Mouse (Mus musculus) heart, postnatal 0 days (tissue): ENCODE measurements at regions not wholly inside any gene's neighbourhood (a gene's known extent, or its start where the extent isn't known, plus 50 kb on each side); places are given as distances from the start of the nearest gene placed in this dataset.

Experiments
- ATAC-seq: fragments of 200-750 bp; cut with Nextera tagmentation; 2 replicates; pipeline ENCODE4 v1.8.0; 2017; ENCODE audit warnings: low read depth, moderate number of reproducible peaks, moderate library complexity; ENCODE audit not compliant: insufficient read depth
- DNase-seq: peaks from one replicate; pipeline ENCODE4 v3.0.0-alpha.2; 2016; ENCODE audit warnings: low spot score
- H3K27ac ChIP-seq: fragments of 300-500 bp; sonication (generic); 2 replicates; pipeline ENCODE4 v1.5.1; 2014; ENCODE audit warnings: low read depth, mild to moderate bottlenecking
- H3K27me3 ChIP-seq: fragments of 300-500 bp; sonication (generic); 2 replicates; pipeline ENCODE4 v1.6.1; 2014; ENCODE audit warnings: low read length, mixed read lengths; ENCODE audit not compliant: control insufficient read depth, insufficient read depth
- H3K36me3 ChIP-seq: fragments of 300-500 bp; sonication (generic); replicated peaks from 2 replicates; pipeline ENCODE4 v1.6.1; 2014; ENCODE audit warnings: low read length, mixed read lengths; ENCODE audit not compliant: control insufficient read depth, insufficient read depth
- H3K4me1 ChIP-seq: fragments of 300-500 bp; sonication (generic); 2 replicates; pipeline ENCODE4 v1.6.1; 2014; ENCODE audit warnings: antibody characterized with exemption; ENCODE audit not compliant: control insufficient read depth, insufficient read depth
- H3K4me2 ChIP-seq: fragments of 300-500 bp; sonication (generic); 2 replicates; pipeline ENCODE4 v1.6.1; 2014; ENCODE audit warnings: low read depth, mild to moderate bottlenecking, low read length, moderate library complexity
- H3K4me3 ChIP-seq: fragments of 300-500 bp; sonication (generic); 2 replicates; pipeline ENCODE4 v1.5.1; 2014; ENCODE audit warnings: low read depth, low read length
- H3K9ac ChIP-seq: fragments of 300-500 bp; sonication (generic); replicated peaks from 2 replicates; pipeline ENCODE4 v1.6.1; 2014; ENCODE audit warnings: low read depth, low read length, mixed read lengths
- H3K9me3 ChIP-seq: fragments of 300-500 bp; sonication (generic); replicated peaks from 2 replicates; pipeline ENCODE4 v1.6.1; 2016; ENCODE audit warnings: low read length; ENCODE audit not compliant: control insufficient read depth
- CTCF ChIP-seq: IDR thresholded peaks from 2 replicates; pipeline ENCODE4 v1.5.1; 2016; ENCODE audit warnings: antibody characterized with exemption, control low read depth, low read depth
- EP300 ChIP-seq: IDR thresholded peaks from 2 replicates; pipeline ENCODE4 v1.6.1; 2016; ENCODE audit warnings: antibody characterized with exemption, low read depth
- WGBS: fragments of 180-500 bp; shearing (Covaris S2); extraction: QIAGEN DNeasy Blood & Tissue Kit; methylation state at CpG from one replicate; pipeline ENCODE4 v1.1.7; 2014; 5-methylcytosine and 5-hydroxymethylcytosine counted together

DNA sequence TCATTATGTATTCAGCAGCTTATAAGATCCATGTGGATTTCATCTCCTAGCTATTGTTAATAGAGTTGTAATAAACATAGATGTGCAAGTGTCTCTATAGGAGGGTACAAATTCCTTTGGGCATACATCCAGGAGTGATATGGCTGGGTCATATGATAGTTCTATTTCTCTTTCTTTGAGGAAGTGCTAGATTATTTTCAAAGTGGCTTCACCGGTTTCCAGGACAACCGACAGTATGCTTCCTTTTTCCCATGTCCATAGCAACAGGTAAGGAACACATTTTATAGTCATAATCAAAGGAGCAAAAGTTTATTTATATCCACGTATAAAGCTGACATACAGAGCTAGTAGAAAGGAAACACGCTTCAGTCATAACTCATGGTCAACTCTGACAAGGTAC is 710.2 kb upstream of the Tenm4 start:
- ATAC-seq, result no peak
- 76% methylated on average over 4 of the region's 4 CpGs for WGBS

DNA sequence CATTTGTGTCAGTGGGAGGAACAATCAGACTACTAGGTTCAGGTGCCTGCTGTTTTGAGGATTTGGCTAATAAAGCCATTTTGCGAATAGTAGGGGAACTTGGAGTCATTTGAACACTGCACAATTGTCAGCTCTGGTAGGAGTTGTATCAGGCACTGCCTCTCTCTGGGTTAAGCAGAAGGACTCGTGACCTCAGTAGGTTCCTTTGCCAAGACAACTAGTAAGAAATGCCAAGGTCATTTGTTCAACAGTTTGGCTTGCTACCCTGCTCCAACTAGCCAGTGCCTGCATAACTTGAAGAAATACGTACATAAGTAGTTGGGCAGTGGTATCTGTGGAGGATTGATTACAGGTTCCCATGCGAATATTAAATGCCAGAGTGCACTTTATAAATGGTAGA is 705.5 kb upstream of the Tenm4 start:
- TF ChIP-seq CTCF, result no peak
- no peak for TF ChIP-seq EP300
- Histone ChIP-seq H3K9ac (no peak overlapping the region), H3K4me1 (no peaks in the 10 kb centered on the region), H3K4me3 (no peak overlapping the region), H3K27me3 (no peaks in the 10 kb centered on the region), H3K27ac (no peak overlapping the region), H3K36me3 (no peaks in the 10 kb centered on the region), H3K4me2 (no peak overlapping the region), H3K9me3 (no peaks in the 10 kb centered on the region)
- no peak for DNase-seq
- whole genome bisulfite sequencing, result 72% methylated on average over 4 of the region's 4 CpGs
- ATAC-seq, result no peak

More for the DNA sequence above, 710.2 kb upstream of the Tenm4 start:
- no peak overlapping the region for H3K27ac ChIP-seq
- H3K4me2 ChIP-seq, result no peak overlapping the region
- no peaks in the 10 kb centered on the region for H3K36me3 ChIP-seq
- no peaks in the 10 kb centered on the region for H3K4me1 ChIP-seq
- H3K27me3 ChIP-seq, result no peaks in the 10 kb centered on the region
- no peak for TF ChIP-seq EP300
- no peak for TF ChIP-seq CTCF
- DNase-seq, result no peak
- no peaks in the 10 kb centered on the region for H3K9me3 ChIP-seq
- H3K4me3 ChIP-seq, result no peak overlapping the region
- no peak overlapping the region for H3K9ac ChIP-seq

DNA sequence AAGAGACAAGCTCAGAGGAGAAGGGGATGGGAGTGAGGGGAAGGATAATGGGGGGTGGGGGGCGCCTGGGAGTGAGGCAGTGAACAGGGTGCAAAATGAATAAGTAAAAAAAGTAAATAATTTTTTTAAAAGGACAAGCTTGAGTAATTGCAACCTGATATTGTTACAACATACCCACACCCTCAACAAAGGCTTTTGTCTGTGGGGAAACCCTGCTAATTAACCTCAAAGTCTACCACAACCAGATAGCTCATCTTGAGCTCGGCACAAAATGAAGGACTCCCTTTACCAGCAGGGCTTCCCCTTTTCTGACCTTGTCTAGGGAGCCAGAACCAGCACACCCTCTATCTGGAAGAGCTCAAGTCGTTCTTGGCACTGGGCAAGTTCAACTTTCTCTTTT is 704.0 kb upstream of the Tenm4 start:
- TF ChIP-seq EP300, result no peak
- TF ChIP-seq CTCF, result no peak
- H3K27ac ChIP-seq, result no peak overlapping the region
- no peaks in the 10 kb centered on the region for H3K36me3 ChIP-seq
- H3K4me1 ChIP-seq, result no peaks in the 10 kb centered on the region
- DNase-seq (no peak), ATAC-seq (no peak)
- H3K9ac ChIP-seq, result no peak overlapping the region
- H3K4me2 ChIP-seq, result no peak overlapping the region
- H3K9me3 ChIP-seq, result no peaks in the 10 kb centered on the region
- no peaks in the 10 kb centered on the region for H3K27me3 ChIP-seq
- WGBS, result 26% methylated on average over 3 of the region's 3 CpGs
- H3K4me3 ChIP-seq, result no peak overlapping the region

DNA sequence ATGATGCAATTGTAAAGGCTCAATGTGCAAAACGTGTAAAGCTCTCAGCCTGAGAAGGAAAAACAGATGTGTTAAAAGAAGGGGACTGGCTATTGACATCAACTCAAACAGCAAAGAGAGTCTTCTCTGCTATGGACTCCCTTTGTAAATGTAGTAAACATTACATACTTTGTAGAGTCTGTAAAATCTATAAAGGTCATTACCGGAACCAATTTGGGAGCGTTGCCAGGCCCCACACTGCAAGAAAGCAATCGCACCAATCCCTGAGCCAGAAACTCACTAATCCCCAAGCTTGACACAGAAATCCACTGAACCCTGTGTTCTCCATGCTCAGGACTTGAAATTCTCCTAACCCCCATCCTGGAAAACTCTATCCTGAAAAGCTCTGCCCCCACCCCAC is 697.2 kb upstream of the Tenm4 start:
- Histone ChIP-seq H3K4me1 (no peaks in the 10 kb centered on the region), H3K27me3 (no peaks in the 10 kb centered on the region), H3K4me3 (no peak overlapping the region), H3K4me2 (no peak overlapping the region), H3K36me3 (no peaks in the 10 kb centered on the region), H3K9ac (no peak overlapping the region), H3K27ac (no peak overlapping the region), H3K9me3 (no peaks in the 10 kb centered on the region)
- WGBS, result 76% methylated on average over 4 of the region's 4 CpGs
- no peak for DNase-seq
- no peak for ATAC-seq
- no peak for TF ChIP-seq EP300
- TF ChIP-seq CTCF, result no peak

DNA sequence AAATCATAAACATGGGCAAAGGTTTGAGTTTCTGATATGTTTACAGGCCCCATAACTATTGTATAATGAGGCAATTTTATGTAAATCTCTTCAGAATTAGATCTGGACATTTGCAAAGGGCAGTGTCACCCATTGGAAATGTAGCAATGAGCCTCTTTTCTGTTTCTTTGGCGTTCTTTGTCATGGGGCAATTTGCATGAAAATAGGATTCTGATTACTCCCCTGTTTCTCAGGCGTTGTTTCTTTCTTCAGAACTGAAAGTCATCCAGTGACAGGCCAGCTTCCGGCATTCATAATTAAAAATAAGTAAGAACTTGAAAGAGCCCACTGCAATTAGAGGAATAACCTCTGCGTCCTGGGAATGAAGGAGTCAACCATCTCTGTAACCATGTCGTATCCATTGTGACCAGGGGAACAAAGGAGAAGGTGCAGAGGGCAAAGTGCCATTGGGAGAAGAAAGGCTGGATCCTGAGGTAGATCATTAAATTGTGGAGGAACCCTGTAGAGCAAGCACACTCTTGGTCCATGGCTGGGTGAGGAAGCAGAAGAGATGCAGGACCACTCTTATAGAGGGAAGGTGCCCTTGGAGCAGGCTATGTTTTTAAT is 690.8 kb upstream of the Tenm4 start:
- no peak for ATAC-seq
- no peaks in the 10 kb centered on the region for H3K36me3 ChIP-seq
- H3K9me3 ChIP-seq, result no peaks in the 10 kb centered on the region
- no peaks in the 10 kb centered on the region for H3K4me1 ChIP-seq
- WGBS, result 58% methylated on average over 5 of the region's 5 CpGs
- H3K27me3 ChIP-seq, result no peaks in the 10 kb centered on the region
- H3K9ac ChIP-seq, result no peak overlapping the region
- H3K4me2 ChIP-seq, result no peak overlapping the region
- H3K4me3 ChIP-seq, result no peak overlapping the region
- TF ChIP-seq EP300 (no peak), CTCF (no peak)
- DNase-seq, result no peak
- H3K27ac ChIP-seq, result no peak overlapping the region

DNA sequence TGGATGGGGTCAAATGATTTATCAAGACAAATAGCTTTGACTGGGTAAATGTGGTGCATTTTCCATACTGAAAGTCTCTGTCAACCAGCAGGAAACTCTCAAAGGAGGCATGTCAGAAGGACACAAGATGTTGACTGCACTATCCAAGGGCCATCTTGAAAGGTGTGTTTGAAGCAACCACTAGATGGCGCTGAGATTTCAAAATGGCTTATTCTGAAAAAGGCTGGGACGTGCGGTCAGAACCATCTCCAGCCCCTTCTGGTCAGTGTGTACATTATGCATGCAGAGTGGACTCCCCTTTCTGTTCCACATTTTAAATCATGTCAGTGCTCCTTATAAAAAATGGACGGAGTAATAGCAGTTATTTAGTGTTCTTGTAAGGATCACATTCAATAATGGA is 681.4 kb upstream of the Tenm4 start:
- H3K36me3 ChIP-seq, result no peaks in the 10 kb centered on the region
- H3K9me3 ChIP-seq, result no peaks in the 10 kb centered on the region
- no peak overlapping the region for H3K27ac ChIP-seq
- H3K27me3 ChIP-seq, result no peaks in the 10 kb centered on the region
- no peak overlapping the region for H3K4me3 ChIP-seq
- 8% methylated on average over 4 of the region's 4 CpGs for WGBS
- no peak overlapping the region for H3K4me2 ChIP-seq
- DNase-seq (peak; percentile 26), ATAC-seq (no peak)
- no peak overlapping the region for H3K9ac ChIP-seq
- H3K4me1 ChIP-seq, result no peaks in the 10 kb centered on the region
- TF ChIP-seq CTCF (peak; percentile 66), EP300 (no peak)
